Mouse (Mus musculus) intestine, postnatal 0 days (tissue): ENCODE measurements around the gene Zbtb20. TPM values are rescaled to one million over a fixed set of nuclear protein-coding genes. Genes with fewer than 3 reads are reported as not detected.
A peak's percentile ranks its signal among the peaks of the same experiment; 100 is the strongest.

Source experiments
- ATAC-seq: fragments of 200-750 bp; cut with Nextera tagmentation; 2 replicates; pipeline ENCODE4 v1.8.0; 2017; ENCODE audit warnings: mild to moderate bottlenecking, moderate TSS enrichment, moderate library complexity
- H3K27ac ChIP-seq: fragments of 300-500 bp; sonication (generic); 2 replicates; pipeline ENCODE4 v1.5.1; 2014; ENCODE audit warnings: mild to moderate bottlenecking, low read depth, low read length, moderate library complexity
- H3K27me3 ChIP-seq: fragments of 300-500 bp; sonication (generic); replicated peaks from 2 replicates; pipeline ENCODE4 v1.6.1; 2014; ENCODE audit warnings: low read length, mixed read lengths; ENCODE audit not compliant: control insufficient read depth, insufficient read depth
- H3K36me3 ChIP-seq: fragments of 300-500 bp; sonication (generic); 2 replicates; pipeline ENCODE4 v1.6.1; 2014; ENCODE audit warnings: mild to moderate bottlenecking, moderate library complexity; ENCODE audit not compliant: control insufficient read depth, insufficient read depth
- H3K4me1 ChIP-seq: fragments of 300-500 bp; sonication (generic); replicated peaks from 2 replicates; pipeline ENCODE4 v1.6.1; 2014; ENCODE audit warnings: antibody characterized with exemption, low read length, mixed read lengths; ENCODE audit not compliant: control insufficient read depth, insufficient read depth
- H3K4me2 ChIP-seq: fragments of 300-500 bp; sonication (generic); replicated peaks from 2 replicates; pipeline ENCODE4 v1.6.1; 2014; ENCODE audit warnings: low read depth, mild to moderate bottlenecking, moderate library complexity
- H3K4me3 ChIP-seq: fragments of 300-500 bp; sonication (generic); 2 replicates; pipeline ENCODE4 v1.5.1; 2014; ENCODE audit warnings: low read depth, low read length
- H3K9ac ChIP-seq: fragments of 300-500 bp; sonication (generic); 2 replicates; pipeline ENCODE4 v1.6.1; 2014; ENCODE audit warnings: mild to moderate bottlenecking, low read depth, low read length
- H3K9me3 ChIP-seq: fragments of 300-500 bp; sonication (generic); 2 replicates; pipeline ENCODE4 v1.6.1; 2016; ENCODE audit warnings: mixed run types; ENCODE audit not compliant: control insufficient read depth
- CTCF ChIP-seq: sonication (generic); IDR thresholded peaks from 2 replicates; pipeline ENCODE4 v1.5.1; 2016; ENCODE audit warnings: low read depth, mild to moderate bottlenecking, control low read depth, antibody characterized with exemption, moderate library complexity
- WGBS: fragments of 180-500 bp; shearing (Covaris S2); extraction: QIAGEN DNeasy Blood & Tissue Kit; methylation state at CpG from one replicate; pipeline ENCODE4 v1.1.7; 2014; 5-methylcytosine and 5-hydroxymethylcytosine counted together
- polyA plus RNA-seq: library from polyadenylated mRNA; unstranded; fragments of >200 nt; fragmentation: Nextera tagmentation; extraction: Ambion mirVana; gene quantifications from 2 replicates; pipeline ENCODE4 v1.2.1, GENCODE M21; 2015

The Zbtb20 gene
- polyA plus RNA-seq, 1 experiment from 2014 or later: 10.6 TPM

DNA sequence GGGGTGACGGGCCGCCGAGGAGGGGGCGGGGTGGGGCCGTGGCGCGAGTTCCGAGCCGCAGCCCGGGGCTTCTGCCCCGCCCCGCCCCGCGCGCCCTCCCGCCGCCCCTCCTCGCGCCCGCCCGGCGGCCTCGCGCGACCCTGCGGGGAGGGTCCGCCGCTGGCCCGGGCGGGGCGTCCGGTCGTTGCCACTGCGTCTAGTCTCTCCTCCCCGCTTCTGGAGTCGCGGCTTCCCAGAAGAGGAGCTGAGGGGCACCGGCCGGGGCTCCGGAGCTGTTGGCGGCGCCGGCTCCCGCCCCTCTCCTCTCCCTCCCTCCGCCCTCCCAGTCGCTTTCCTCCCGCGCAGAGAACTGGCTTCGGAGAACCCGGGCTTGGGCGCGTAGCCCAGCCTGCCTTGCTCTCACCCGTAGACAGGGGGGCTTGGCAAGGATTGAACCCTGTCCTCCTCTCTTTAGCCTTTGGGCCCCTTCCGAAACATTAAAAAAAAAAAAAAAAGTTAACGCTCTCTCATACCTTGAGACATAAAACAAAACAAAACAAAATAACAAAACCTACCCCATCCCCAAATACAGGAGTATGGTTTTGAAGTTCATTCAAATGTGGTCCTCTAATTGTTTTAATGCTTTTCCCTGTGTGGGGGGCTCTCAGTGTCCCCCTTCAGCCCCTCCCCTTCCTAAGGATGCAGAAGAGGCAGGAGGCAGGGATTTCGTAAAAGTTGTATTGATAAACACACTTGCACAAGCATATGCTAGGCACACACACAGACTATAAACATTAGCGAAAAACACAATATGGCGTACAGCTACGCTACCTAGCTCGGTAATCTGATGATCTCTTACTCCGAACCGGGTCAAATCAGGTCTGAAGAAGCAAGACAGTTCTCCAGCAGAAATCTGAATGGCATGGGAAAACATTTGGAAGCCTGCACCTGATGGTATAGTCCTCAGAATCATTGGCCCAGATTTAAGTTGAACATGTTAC is 630 bp downstream of the Zbtb20 start:
- no peak for TF ChIP-seq CTCF
- WGBS: 2% methylated on average over 41 of the region's 62 CpGs
- H3K27ac ChIP-seq: peak overlapping the region; percentile 93

DNA sequence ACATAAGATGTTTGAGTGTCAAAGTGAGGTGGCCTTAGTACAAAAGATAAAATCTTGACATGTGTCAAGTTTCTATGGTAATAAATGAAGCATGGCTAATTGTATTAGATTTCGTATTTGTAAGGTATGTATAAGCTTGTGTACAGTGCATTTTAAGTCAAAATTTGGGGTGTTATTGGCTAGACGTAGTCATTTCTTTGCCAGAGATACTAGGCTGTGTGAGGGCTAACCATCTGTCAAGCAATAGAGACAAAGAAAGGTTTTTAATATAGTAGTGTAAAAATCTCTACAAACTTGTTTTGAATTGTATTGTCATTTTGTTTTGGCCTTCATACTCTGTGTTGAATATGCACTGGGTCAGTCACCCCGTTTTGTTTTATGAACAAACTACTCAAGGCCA is 4.4 kb downstream of the Zbtb20 start:
- ATAC-seq: no peak
- H3K4me3 ChIP-seq: no peak overlapping the region
- no peak overlapping the region for H3K9ac ChIP-seq
- H3K36me3 ChIP-seq: no peaks in the 10 kb centered on the region
- no peak overlapping the region for H3K27ac ChIP-seq
- no peak for TF ChIP-seq CTCF
- H3K4me2 ChIP-seq: no peak overlapping the region
- H3K27me3 ChIP-seq: no peaks in the 10 kb centered on the region
- H3K4me1 ChIP-seq: 0 out of 2 replicates have a peak, but pooled peaks cover 4% of the 10 kb centered on the region
- WGBS: 77% methylated on average over 3 of the region's 3 CpGs
- no peaks in the 10 kb centered on the region for H3K9me3 ChIP-seq

More for the DNA sequence above, 630 bp downstream of the Zbtb20 start:
- Histone ChIP-seq H3K9ac (peak overlapping the region; percentile 85), H3K9me3 (no peaks in the 10 kb centered on the region), H3K4me1 (0 out of 2 replicates have a peak, but pooled peaks cover 4% of the 10 kb centered on the region), H3K27me3 (no peaks in the 10 kb centered on the region), H3K4me3 (peak overlapping the region; percentile 91), H3K4me2 (peak overlapping the region; percentile 75), H3K36me3 (no peaks in the 10 kb centered on the region)
- ATAC-seq: peak; percentile 34

DNA sequence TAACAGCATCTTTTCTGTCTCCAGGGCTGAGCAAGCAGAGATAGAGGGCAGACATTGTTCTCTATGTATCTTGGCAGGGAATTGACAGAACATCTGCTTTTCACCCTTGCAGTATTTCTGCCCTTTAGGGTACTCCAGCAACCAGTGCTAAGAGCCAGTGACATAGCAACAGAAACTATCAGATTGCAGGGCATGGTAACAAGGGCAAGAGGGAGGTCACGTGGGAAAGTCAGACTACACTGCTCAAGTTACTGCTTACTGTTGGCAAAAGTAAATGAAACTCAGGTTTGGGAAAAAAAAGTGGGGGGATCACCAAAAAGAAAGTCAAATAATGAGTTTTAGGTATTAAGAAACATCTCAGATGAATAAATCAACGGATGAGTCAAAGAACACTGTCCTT is 9.9 kb downstream of the Zbtb20 start:
- no peak for TF ChIP-seq CTCF
- Histone ChIP-seq H3K36me3 (no peaks in the 10 kb centered on the region), H3K4me3 (no peak overlapping the region), H3K27me3 (no peaks in the 10 kb centered on the region), H3K9ac (no peak overlapping the region), H3K27ac (no peak overlapping the region), H3K9me3 (no peaks in the 10 kb centered on the region), H3K4me1 (no peaks in the 10 kb centered on the region), H3K4me2 (no peak overlapping the region)
- ATAC-seq: no peak
- WGBS: 68% methylated on average over 2 of the region's 2 CpGs

DNA sequence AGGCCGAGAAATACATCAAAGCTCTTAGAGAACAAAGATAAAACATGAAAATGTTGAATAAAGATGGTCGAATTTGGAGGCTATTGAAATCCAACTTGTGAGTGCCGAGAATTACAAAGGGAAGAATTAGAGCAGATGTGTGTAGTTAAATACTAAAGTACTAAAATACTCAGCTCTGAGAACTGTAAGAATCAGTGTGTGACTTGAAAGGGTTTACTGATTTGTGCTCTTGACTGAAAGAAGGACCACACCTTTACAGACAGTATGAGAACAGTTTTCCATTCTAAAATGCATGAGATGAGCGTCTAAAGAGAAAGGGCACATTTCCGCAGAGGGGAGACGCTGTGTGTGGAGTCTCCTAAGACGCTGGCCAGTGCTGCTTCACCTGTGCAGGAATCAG is 10.3 kb downstream of the Zbtb20 start:
- no peak overlapping the region for H3K27ac ChIP-seq
- no peaks in the 10 kb centered on the region for H3K27me3 ChIP-seq
- H3K9ac ChIP-seq: no peak overlapping the region
- no peak overlapping the region for H3K4me3 ChIP-seq
- no peaks in the 10 kb centered on the region for H3K9me3 ChIP-seq
- TF ChIP-seq CTCF: no peak
- no peak overlapping the region for H3K4me2 ChIP-seq
- 87% methylated on average over 7 of the region's 7 CpGs for WGBS
- ATAC-seq: no peak
- H3K4me1 ChIP-seq: no peaks in the 10 kb centered on the region
- H3K36me3 ChIP-seq: no peaks in the 10 kb centered on the region

DNA sequence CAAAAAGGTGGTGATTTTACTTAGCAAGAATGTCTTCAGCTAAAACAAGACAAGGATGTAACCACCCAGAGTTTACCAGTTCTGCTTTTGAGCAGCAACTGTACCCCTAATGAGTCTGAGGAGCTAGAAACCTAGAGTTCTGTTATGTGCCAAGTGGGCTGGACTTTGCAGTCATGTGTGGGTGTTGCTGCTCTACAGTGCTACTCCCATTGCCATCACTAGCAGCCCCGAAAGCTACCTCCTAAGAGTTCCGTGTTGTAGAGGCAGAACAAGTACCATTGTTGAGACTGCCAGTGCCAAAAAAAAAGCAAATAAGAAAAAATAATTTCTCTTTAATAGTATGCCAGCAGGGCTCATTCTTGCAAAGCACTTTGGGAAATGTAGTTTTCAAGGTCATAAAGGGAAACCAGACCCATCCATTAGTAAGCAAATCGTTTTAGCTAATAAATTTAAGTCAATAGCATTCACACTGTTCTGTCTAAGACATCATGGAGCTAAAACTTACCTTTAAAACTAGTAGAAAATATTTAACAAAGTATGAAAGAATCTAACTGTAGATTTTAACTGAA is 21.5 kb downstream of the Zbtb20 start:
- ATAC-seq: no peak
- Histone ChIP-seq H3K4me1 (no peaks in the 10 kb centered on the region), H3K4me2 (no peak overlapping the region), H3K9me3 (no peaks in the 10 kb centered on the region), H3K9ac (no peak overlapping the region), H3K27ac (no peak overlapping the region), H3K36me3 (no peaks in the 10 kb centered on the region), H3K4me3 (no peak overlapping the region), H3K27me3 (no peaks in the 10 kb centered on the region)
- 82% methylated on average over 3 of the region's 3 CpGs for WGBS
- TF ChIP-seq CTCF: no peak

DNA sequence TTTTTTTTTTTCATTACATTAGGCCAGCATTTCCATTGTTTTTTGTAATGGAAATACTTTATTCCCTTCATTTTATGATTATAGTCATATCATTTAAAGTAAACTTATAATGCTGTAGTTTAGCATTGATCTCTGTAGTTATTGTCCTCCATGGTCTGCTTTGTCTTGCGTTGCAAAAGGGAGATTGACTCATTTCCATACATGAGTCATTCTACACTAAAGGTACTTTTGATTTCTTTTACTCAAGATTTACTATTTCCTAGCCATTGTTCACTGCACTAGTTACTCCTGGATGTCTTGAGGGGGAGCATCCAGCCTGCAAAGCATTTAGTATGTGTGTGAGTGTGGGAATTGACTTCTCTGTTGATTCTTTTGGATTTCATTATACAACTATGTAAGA is 24.6 kb downstream of the Zbtb20 start:
- Histone ChIP-seq H3K9me3 (no peaks in the 10 kb centered on the region), H3K9ac (no peak overlapping the region), H3K36me3 (no peaks in the 10 kb centered on the region), H3K4me3 (no peak overlapping the region), H3K4me1 (no peaks in the 10 kb centered on the region), H3K4me2 (no peak overlapping the region), H3K27me3 (no peaks in the 10 kb centered on the region), H3K27ac (no peak overlapping the region)
- WGBS: 66% methylated on average over 1 of the region's 1 CpGs
- no peak for TF ChIP-seq CTCF
- no peak for ATAC-seq
